12 mouse cellular contexts compared by ENCODE assay signal in genomic region chr10:43591477-43591876, GRCm38 (mm10).
"Had no signal": no experiment of that assay in that cellular context is flagged by ENCODE, and none has a peak within 500 bp of the region (broad histone marks: within the 10 kb centered on the region; RNA-seq: fewer than 3 reads in every experiment).

No protein-coding gene starts in this region.

- H3K4me2 ChIP-seq: intestine, embryonic 15.5 days; limb, embryonic 15.5 days; lung, embryonic 15.5 days; neural tube, embryonic 12.5 days had no signal

- H3K27ac ChIP-seq: intestine, embryonic 15.5 days; limb, embryonic 15.5 days; lung, embryonic 15.5 days; midbrain, embryonic 10.5 days; neural tube, embryonic 12.5 days had no signal

- H3K27me3 ChIP-seq: intestine, embryonic 15.5 days; limb, embryonic 15.5 days; lung, embryonic 15.5 days; neural tube, embryonic 12.5 days had no signal

- ATAC-seq: intestine, embryonic 15.5 days had no signal

- H3K36me3 ChIP-seq: intestine, embryonic 15.5 days; limb, embryonic 15.5 days; lung, embryonic 15.5 days; midbrain, embryonic 10.5 days; neural tube, embryonic 12.5 days had no signal

- H3K4me1 ChIP-seq: lung, embryonic 15.5 days had no signal

- H3K4me3 ChIP-seq: intestine, embryonic 15.5 days; limb, embryonic 15.5 days; lung, embryonic 15.5 days; midbrain, embryonic 10.5 days; neural tube, embryonic 12.5 days had no signal

- H3K9ac ChIP-seq: intestine, embryonic 15.5 days; limb, embryonic 15.5 days; lung, embryonic 15.5 days; neural tube, embryonic 12.5 days had no signal

- DNase-seq: kidney, adult 2 months; kidney, postnatal 25 days; layer of hippocampus, postnatal 36 days; midbrain, embryonic 14.5 days; retina, postnatal 1 day; right cerebral cortex, postnatal 4 days; thymus, postnatal 36 days had no signal

- H3K9me3 ChIP-seq: intestine, embryonic 15.5 days; limb, embryonic 15.5 days; lung, embryonic 15.5 days; midbrain, embryonic 10.5 days; neural tube, embryonic 12.5 days had no signal
